Mouse (Mus musculus): ENCODE data around the gene Zfp202. TPM values are rescaled to one million over a fixed set of nuclear protein-coding genes. Genes with fewer than 3 reads are reported as not detected.

Zfp202 gene
- total RNA-seq, 2 experiments from 2014 or later, result 3.4 to 3.8 TPM

GRCm38 (mm10) chr9:40239749-40240148 is 47.6 kb downstream of the Zfp202 start:
- no peak for DNase-seq (ENCODE audit: extremely low spot score in 1 of 2, low spot score in 1 of 2)

DNA sequence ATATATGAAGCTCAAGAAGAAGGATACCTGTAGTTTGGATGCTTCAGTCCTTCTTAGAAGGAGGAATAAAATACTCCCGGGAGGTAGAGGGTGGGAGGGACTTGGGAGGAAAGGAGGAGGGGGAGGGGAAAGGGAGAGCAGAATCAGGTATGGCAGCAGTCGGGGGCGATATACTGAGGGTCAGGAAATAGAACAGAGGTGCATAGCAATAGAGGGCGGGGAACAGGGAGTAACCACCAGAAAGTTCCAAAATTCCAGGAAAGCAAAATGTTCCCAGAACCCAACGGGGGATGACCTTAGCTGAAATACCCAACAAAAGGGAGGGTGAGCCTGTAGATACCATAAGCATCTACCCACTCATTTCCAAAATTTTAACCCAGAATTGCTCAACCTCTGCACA is 48.2 kb downstream of the Zfp202 start:
- no peak for DNase-seq (ENCODE audit: extremely low spot score in 1 of 2, low spot score in 1 of 2)

DNA sequence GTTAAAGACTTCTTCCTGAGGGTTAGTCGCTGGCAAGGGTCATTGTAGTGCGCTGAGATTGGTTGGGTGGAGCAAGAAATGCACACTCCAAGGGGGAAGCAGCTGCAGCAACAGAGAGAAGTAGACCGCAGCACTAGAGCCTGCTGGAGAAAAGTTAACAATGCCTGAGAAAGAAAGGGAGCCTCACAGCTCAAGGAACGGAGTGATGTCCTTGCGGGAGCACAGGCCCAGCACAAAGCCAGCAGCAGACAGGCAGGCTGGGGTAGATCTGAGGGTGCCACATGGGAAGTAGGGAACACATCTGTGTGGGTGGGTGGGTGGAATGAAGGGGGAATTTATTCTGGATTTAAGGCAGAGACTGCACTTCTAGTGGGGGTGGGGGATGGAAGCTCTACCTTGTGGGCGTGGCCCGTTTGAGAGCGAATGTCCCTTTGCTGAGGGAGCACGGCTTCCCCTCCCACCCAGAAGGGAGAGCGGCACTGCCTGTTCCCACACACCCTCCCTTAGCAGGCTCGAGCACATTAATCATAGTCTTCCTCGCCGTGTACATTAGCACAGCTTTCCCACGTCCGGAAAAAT is 49.2 kb downstream of the Zfp202 start:
- DNase-seq (ENCODE audit: extremely low spot score in 1 of 2, low spot score in 1 of 2), result peak; percentile 34 to 41

DNA sequence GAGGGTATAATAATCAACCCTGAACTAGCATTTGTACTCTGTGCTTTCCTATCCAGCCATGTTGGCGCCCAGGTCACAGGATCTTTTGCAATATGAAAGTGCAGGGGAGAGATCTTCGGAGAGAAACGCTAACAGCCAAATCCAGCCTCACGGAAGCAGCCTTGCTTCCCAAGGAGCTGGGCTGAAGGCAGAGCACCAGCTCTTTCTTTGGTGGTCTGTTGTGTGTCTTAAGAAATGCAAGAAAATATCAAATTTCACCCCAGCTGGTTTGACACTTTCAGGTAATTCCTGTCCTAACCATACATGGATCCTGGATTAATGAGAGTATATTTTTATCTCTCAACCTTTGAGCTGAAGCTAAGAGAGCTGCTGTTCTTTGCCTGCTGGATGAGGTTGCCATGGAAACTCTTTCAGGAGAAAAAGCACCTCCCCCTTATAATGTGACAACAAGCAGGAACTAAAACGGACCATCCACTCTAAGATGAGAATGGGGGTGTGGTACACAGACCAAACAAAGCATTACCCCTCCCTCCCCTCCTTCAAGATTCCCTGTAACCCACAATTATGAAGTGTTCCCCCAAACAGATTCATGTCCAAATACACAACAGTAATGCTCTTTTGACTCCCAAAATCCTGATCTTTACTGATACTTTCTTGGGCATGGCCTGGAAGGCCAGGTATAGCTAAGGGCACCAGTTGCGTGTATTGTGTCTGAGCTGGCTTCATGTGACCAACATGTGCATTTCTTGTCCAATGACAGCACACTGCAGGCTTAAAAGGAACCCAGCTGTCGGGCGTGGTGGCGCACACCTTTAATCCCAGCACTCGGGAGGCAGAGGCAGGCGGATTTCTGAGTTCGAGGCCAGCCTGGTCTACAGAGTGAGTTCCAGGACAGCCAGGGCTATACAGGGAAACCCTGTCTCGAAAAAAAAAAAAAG is 50.1 kb downstream of the Zfp202 start:
- peak; percentile 8 to 30 for DNase-seq (ENCODE audit: extremely low spot score in 1 of 2, low spot score in 1 of 2)

- no peak for DNase-seq (ENCODE audit: extremely low spot score in 1 of 2, low spot score in 1 of 2)
Observed at GRCm38 (mm10) chr9:40245466-40245865, 53.4 kb downstream of the Zfp202 start.

GRCm38 (mm10) chr9:40245974-40246665 is 54.0 kb downstream of the Zfp202 start:
- no peak for DNase-seq (ENCODE audit: extremely low spot score in 1 of 2, low spot score in 1 of 2)

DNA sequence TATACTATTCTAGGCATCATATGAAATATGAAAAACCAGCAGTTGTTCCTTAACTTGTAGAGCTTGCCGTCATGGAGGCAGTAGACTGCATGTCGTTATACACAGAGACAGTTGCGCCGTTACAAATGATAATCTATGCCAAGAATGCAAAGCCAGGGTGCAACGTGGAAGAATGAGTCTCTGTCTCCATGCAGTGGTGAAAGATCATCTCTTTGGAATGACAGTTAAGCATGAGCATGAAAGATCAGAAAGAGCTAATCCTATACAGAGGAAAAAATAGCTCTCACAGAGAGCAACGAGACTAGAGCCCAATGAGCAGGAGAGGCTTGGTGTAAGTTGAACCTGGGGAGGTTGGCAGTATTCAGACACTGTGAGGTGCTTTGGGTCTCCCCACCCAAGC is 54.6 kb downstream of the Zfp202 start:
- DNase-seq (ENCODE audit: extremely low spot score in 1 of 2, low spot score in 1 of 2), result no peak

DNA sequence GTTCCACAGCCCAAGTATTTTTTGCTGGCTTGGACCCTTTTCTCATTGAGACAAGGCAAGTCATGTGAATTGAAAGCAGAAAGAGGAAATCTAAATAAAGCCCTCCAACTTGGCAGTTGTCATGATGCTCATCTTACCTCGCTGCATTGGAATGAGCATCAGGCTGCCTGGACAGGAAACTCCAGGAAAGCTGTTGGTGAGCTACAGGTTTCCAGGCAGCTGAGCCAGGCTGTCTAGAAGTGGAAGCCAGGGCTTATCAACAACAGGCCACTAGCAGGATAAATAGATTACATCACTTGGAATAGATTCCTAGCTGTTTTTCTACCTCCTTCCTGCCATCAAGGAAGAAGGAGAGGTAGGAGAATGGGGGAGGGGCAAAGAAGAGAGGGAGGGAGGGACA is 57.0 kb downstream of the Zfp202 start:
- DNase-seq (ENCODE audit: extremely low spot score in 1 of 2, low spot score in 1 of 2), result no peak

DNA sequence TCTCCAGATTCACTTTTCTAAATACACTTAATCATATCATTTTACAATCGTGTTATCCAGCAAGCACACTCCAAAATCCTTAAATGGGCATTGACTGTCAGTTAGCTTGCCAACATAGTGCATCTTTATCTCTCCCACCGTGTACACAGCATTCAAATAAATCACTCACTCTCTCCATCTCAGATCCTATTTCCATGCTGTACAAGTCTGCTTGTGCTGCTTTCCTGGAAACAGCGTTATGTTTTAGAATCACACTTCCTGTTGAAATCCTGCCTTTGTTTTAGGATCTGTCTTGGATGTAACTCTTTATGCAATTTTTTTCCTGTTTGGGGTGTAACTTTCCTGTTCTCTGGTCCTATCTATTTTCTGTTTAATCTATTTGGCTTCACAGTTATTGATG is 60.3 kb downstream of the Zfp202 start:
- DNase-seq (ENCODE audit: extremely low spot score in 1 of 2, low spot score in 1 of 2), result no peak

Other genes with a start within 250 kb of the Zfp202 start
- gene Olfr975, start 240.3 kb upstream of the Zfp202 start, total RNA-seq (2021), result not detected
- not detected for gene Olfr976, start 231.2 kb upstream of the Zfp202 start, total RNA-seq (2021)
- not detected for gene Olfr978, start 200.2 kb upstream of the Zfp202 start, total RNA-seq (2021)
- gene Olfr979, start 188.9 kb upstream of the Zfp202 start, total RNA-seq (2021), result not detected
- gene Olfr980, start 182.7 kb upstream of the Zfp202 start, total RNA-seq (2021), result not detected
- gene Olfr981, start 170.9 kb upstream of the Zfp202 start, total RNA-seq (2021), result not detected
- gene Olfr982, start 118.5 kb upstream of the Zfp202 start, total RNA-seq (2021), result not detected
- not detected for gene Olfr983, start 98.7 kb upstream of the Zfp202 start, total RNA-seq (2021)
- gene Olfr984, start 78.1 kb upstream of the Zfp202 start, total RNA-seq (2021), result not detected
- gene Olfr985, start 62.1 kb upstream of the Zfp202 start, total RNA-seq (2021), result not detected
- not detected for gene Tmem225, start 44.2 kb upstream of the Zfp202 start, total RNA-seq (2021)
- under 1 TPM in 1 of 2 experiments, not detected in 1; 0.14 TPM for gene Olfr986, start 11.4 kb upstream of the Zfp202 start, total RNA-seq (2021)
- gene Scn3b, start 76.9 kb downstream of the Zfp202 start, total RNA-seq (2021), result 100 to 1,000 TPM; 248 to 274 TPM